Mouse (Mus musculus): ENCODE measurements at regions not wholly inside any gene's neighbourhood (a gene's known extent, or its start where the extent isn't known, plus 50 kb on each side); places are given as distances from the start of the nearest gene placed in this dataset.

- TF ChIP-seq CTCF (conservative IDR thresholded peaks at IDR 0.05; ENCODE audit: low read length), result no peak
- no peak for TF ChIP-seq NANOG (IDR thresholded peaks at IDR 0.05; ENCODE audit: borderline replicate concordance, low read length)
- no peak for TF ChIP-seq POU5F1 (IDR thresholded peaks at IDR 0.05; ENCODE audit: borderline replicate concordance, low read length)
Observed at GRCm38 (mm10) chr3:21778789-21779188, 297.7 kb upstream of the Tbl1xr1 start.

All from E14TG2a.4 (cell line).